Mouse (Mus musculus): ENCODE data around the gene Glo1. TPM values are rescaled to one million over a fixed set of nuclear protein-coding genes. Genes with fewer than 3 reads are reported as not detected.
A peak's percentile ranks its signal among the peaks of the same experiment; 100 is the strongest.

Glo1 gene
- polyA plus RNA-seq, 1 experiment from 2014 or later: 157 TPM

- Histone ChIP-seq H3K9ac (0 out of 2 replicates have a peak overlapping the region, but pooled peaks have one; percentile 4), H3K27me3 (no peaks in the 10 kb centered on the region), H3K4me1 (replicated peaks) (peaks cover 32% of the 10 kb centered on the region), H3K4me2 (peak overlapping the region; percentile 87), H3K4me3 (peak overlapping the region; percentile 65), H3K9me3 (no peaks in the 10 kb centered on the region), H3K27ac (replicated peaks) (no peak overlapping the region), H3K36me3 (no peaks in the 10 kb centered on the region)
- WGBS: 78% methylated on average over 8 of the region's 8 CpGs
- no peak for ATAC-seq (ENCODE audit: low read depth)
Measured at GRCm38 (mm10) chr17:30574783-30575075, 51.9 kb downstream of the Glo1 start.

- Histone ChIP-seq H3K4me3 (peak overlapping the region; percentile 65; the same call in 1 of the 2 replicates), H3K9me3 (no peaks in the 10 kb centered on the region), H3K9ac (0 out of 2 replicates have a peak overlapping the region, but pooled peaks have one; percentile 4), H3K36me3 (no peaks in the 10 kb centered on the region), H3K4me1 (replicated peaks) (peaks cover 32% of the 10 kb centered on the region), H3K27me3 (no peaks in the 10 kb centered on the region), H3K27ac (replicated peaks) (no peak overlapping the region), H3K4me2 (peak overlapping the region; percentile 87)
- 75% methylated on average over 8 of the region's 8 CpGs for WGBS
- ATAC-seq (ENCODE audit: low read depth): no peak
Measured at GRCm38 (mm10) chr17:30573990-30574782, 52.5 kb downstream of the Glo1 start.

GRCm38 (mm10) chr17:30570971-30571370 lies 55.7 kb downstream of the Glo1 start:
- H3K27ac ChIP-seq (replicated peaks): no peak overlapping the region
- no peak overlapping the region for H3K4me2 ChIP-seq
- H3K9ac ChIP-seq: no peak overlapping the region
- ATAC-seq (ENCODE audit: low read depth): no peak
- no peaks in the 10 kb centered on the region for H3K36me3 ChIP-seq
- no peaks in the 10 kb centered on the region for H3K9me3 ChIP-seq
- H3K4me1 ChIP-seq (replicated peaks): peaks cover 19% of the 10 kb centered on the region
- no peak overlapping the region for H3K4me3 ChIP-seq
- no peaks in the 10 kb centered on the region for H3K27me3 ChIP-seq
- WGBS: 51% methylated on average over 3 of the region's 3 CpGs

- ATAC-seq (ENCODE audit: low read depth): no peak
- Histone ChIP-seq H3K9me3 (no peaks in the 10 kb centered on the region), H3K4me3 (no peak overlapping the region), H3K4me2 (no peak overlapping the region), H3K36me3 (no peaks in the 10 kb centered on the region), H3K9ac (no peak overlapping the region), H3K27ac (replicated peaks) (no peak overlapping the region), H3K4me1 (replicated peaks) (peaks cover 15% of the 10 kb centered on the region), H3K27me3 (no peaks in the 10 kb centered on the region)
- WGBS: 52% methylated on average over 8 of the region's 8 CpGs
Measured at GRCm38 (mm10) chr17:30570173-30570572, 56.5 kb downstream of the Glo1 start.

GRCm38 (mm10) chr17:30568473-30568872 lies 58.2 kb downstream of the Glo1 start:
- Histone ChIP-seq H3K9ac (no peak overlapping the region), H3K9me3 (no peaks in the 10 kb centered on the region), H3K27me3 (no peaks in the 10 kb centered on the region), H3K27ac (replicated peaks) (no peak overlapping the region), H3K36me3 (no peaks in the 10 kb centered on the region), H3K4me2 (no peak overlapping the region), H3K4me3 (no peak overlapping the region), H3K4me1 (replicated peaks) (no peaks in the 10 kb centered on the region; the same call in 1 of the 2 replicates)
- no peak for ATAC-seq (ENCODE audit: low read depth)

GRCm38 (mm10) chr17:30564971-30565370 lies 61.7 kb downstream of the Glo1 start:
- H3K27ac ChIP-seq (replicated peaks): no peak overlapping the region
- H3K4me1 ChIP-seq (replicated peaks): no peaks in the 10 kb centered on the region
- H3K36me3 ChIP-seq: no peaks in the 10 kb centered on the region
- no peak overlapping the region for H3K9ac ChIP-seq
- ATAC-seq (ENCODE audit: low read depth): no peak
- no peak overlapping the region for H3K4me3 ChIP-seq
- WGBS: 84% methylated on average over 7 of the region's 7 CpGs
- H3K27me3 ChIP-seq: no peaks in the 10 kb centered on the region
- no peaks in the 10 kb centered on the region for H3K9me3 ChIP-seq
- H3K4me2 ChIP-seq: no peak overlapping the region

GRCm38 (mm10) chr17:30564407-30564806 lies 62.3 kb downstream of the Glo1 start:
- no peak overlapping the region for H3K4me2 ChIP-seq
- no peaks in the 10 kb centered on the region for H3K36me3 ChIP-seq
- no peaks in the 10 kb centered on the region for H3K4me1 ChIP-seq (replicated peaks)
- H3K9ac ChIP-seq: no peak overlapping the region
- H3K27me3 ChIP-seq: no peaks in the 10 kb centered on the region
- 95% methylated on average over 3 of the region's 3 CpGs for WGBS
- no peak overlapping the region for H3K27ac ChIP-seq (replicated peaks)
- no peak overlapping the region for H3K4me3 ChIP-seq
- no peak for ATAC-seq (ENCODE audit: low read depth)
- H3K9me3 ChIP-seq: no peaks in the 10 kb centered on the region

- H3K9ac ChIP-seq: no peak overlapping the region
- no peaks in the 10 kb centered on the region for H3K4me1 ChIP-seq (replicated peaks)
- WGBS: 80% methylated on average over 6 of the region's 6 CpGs
- H3K9me3 ChIP-seq: no peaks in the 10 kb centered on the region
- no peak overlapping the region for H3K27ac ChIP-seq (replicated peaks)
- no peak overlapping the region for H3K4me3 ChIP-seq
- no peaks in the 10 kb centered on the region for H3K36me3 ChIP-seq
- no peaks in the 10 kb centered on the region for H3K27me3 ChIP-seq
- H3K4me2 ChIP-seq: no peak overlapping the region
- no peak for ATAC-seq (ENCODE audit: low read depth)
Measured at GRCm38 (mm10) chr17:30563484-30564075, 63.1 kb downstream of the Glo1 start.

- H3K27me3 ChIP-seq: no peaks in the 10 kb centered on the region
- no peak overlapping the region for H3K4me2 ChIP-seq
- H3K4me3 ChIP-seq: no peak overlapping the region
- H3K36me3 ChIP-seq: no peaks in the 10 kb centered on the region
- 88% methylated on average over 2 of the region's 2 CpGs for WGBS
- H3K27ac ChIP-seq (replicated peaks): no peak overlapping the region
- H3K9ac ChIP-seq: no peak overlapping the region
- no peaks in the 10 kb centered on the region for H3K9me3 ChIP-seq
- ATAC-seq (ENCODE audit: low read depth): no peak
- H3K4me1 ChIP-seq (replicated peaks): no peaks in the 10 kb centered on the region
Measured at GRCm38 (mm10) chr17:30562770-30563169, 63.9 kb downstream of the Glo1 start.

GRCm38 (mm10) chr17:30559536-30559935 lies 67.1 kb downstream of the Glo1 start:
- Histone ChIP-seq H3K4me2 (no peak overlapping the region), H3K4me1 (replicated peaks) (no peaks in the 10 kb centered on the region), H3K4me3 (no peak overlapping the region), H3K9me3 (no peaks in the 10 kb centered on the region), H3K27ac (replicated peaks) (no peak overlapping the region), H3K36me3 (no peaks in the 10 kb centered on the region), H3K9ac (no peak overlapping the region), H3K27me3 (no peaks in the 10 kb centered on the region)
- ATAC-seq (ENCODE audit: low read depth): no peak
- WGBS: 51% methylated on average over 3 of the region's 3 CpGs

GRCm38 (mm10) chr17:30558623-30559022 lies 68.0 kb downstream of the Glo1 start:
- H3K4me3 ChIP-seq: no peak overlapping the region
- H3K4me1 ChIP-seq (replicated peaks): no peaks in the 10 kb centered on the region
- no peak overlapping the region for H3K9ac ChIP-seq
- H3K27me3 ChIP-seq: no peaks in the 10 kb centered on the region
- H3K27ac ChIP-seq (replicated peaks): no peak overlapping the region
- no peak for ATAC-seq (ENCODE audit: low read depth)
- 82% methylated on average over 2 of the region's 2 CpGs for WGBS
- no peak overlapping the region for H3K4me2 ChIP-seq
- no peaks in the 10 kb centered on the region for H3K9me3 ChIP-seq
- H3K36me3 ChIP-seq: no peaks in the 10 kb centered on the region

- H3K27ac ChIP-seq (replicated peaks): no peak overlapping the region
- H3K4me2 ChIP-seq: no peak overlapping the region
- WGBS: 93% methylated on average over 3 of the region's 3 CpGs
- H3K27me3 ChIP-seq: no peaks in the 10 kb centered on the region
- no peak for ATAC-seq (ENCODE audit: low read depth)
- no peaks in the 10 kb centered on the region for H3K36me3 ChIP-seq
- no peak overlapping the region for H3K4me3 ChIP-seq
- H3K9ac ChIP-seq: no peak overlapping the region
- 0 out of 2 replicates have a peak, but pooled peaks cover 7% of the 10 kb centered on the region for H3K4me1 ChIP-seq (replicated peaks)
- H3K9me3 ChIP-seq: no peaks in the 10 kb centered on the region
Measured at GRCm38 (mm10) chr17:30556512-30556911, 70.2 kb downstream of the Glo1 start.

Measured in neural tube, embryonic 13.5 days (tissue).